Mouse (Mus musculus) activated CD4-positive, CD25-positive, alpha-beta regulatory T cell, adult 4 months (primary cell): ENCODE results near the gene Smg6. TPM values are rescaled to one million over a fixed set of nuclear protein-coding genes. Genes with fewer than 3 reads are reported as not detected.

Source experiments
- ATAC-seq: one replicate; pipeline ENCODE4 v1.8.0; 2017
- polyA plus RNA-seq, 2 experiments: library from polyadenylated mRNA; unstranded; fragments of 100-300 nt; shearing (Covaris generic); gene quantifications; one replicate each; pipeline ENCODE4 v1.2.1; 2017

Smg6 gene
- polyA plus RNA-seq, 2 experiments from 2014 or later = 15.3 to 15.5 TPM

GRCm38 (mm10) chr11:74929111-74929510, 3.5 kb downstream of the Smg6 start:
- ATAC-seq = no peak

GRCm38 (mm10) chr11:74930391-74930790, 4.8 kb downstream of the Smg6 start:
- no peak for ATAC-seq

GRCm38 (mm10) chr11:74946348-74946747, 20.7 kb downstream of the Smg6 start:
- no peak for ATAC-seq

- ATAC-seq = peak; percentile 34
Measured at GRCm38 (mm10) chr11:74954901-74955300, 29.3 kb downstream of the Smg6 start.

GRCm38 (mm10) chr11:74956006-74956405, 30.4 kb downstream of the Smg6 start:
- ATAC-seq = no peak

GRCm38 (mm10) chr11:74957600-74957999, 32.0 kb downstream of the Smg6 start:
- ATAC-seq = no peak

GRCm38 (mm10) chr11:74959501-74959900, 33.9 kb downstream of the Smg6 start:
- no peak for ATAC-seq

GRCm38 (mm10) chr11:74960031-74960551, 34.5 kb downstream of the Smg6 start:
- ATAC-seq = peak; percentile 73

- ATAC-seq = no peak
Measured at GRCm38 (mm10) chr11:74961953-74962352, 36.3 kb downstream of the Smg6 start.

- ATAC-seq = no peak
Measured at GRCm38 (mm10) chr11:74962846-74963407, 37.3 kb downstream of the Smg6 start.

- no peak for ATAC-seq
Measured at GRCm38 (mm10) chr11:74965516-74965915, 39.9 kb downstream of the Smg6 start.

- ATAC-seq = peak; percentile 61
Measured at GRCm38 (mm10) chr11:74973290-74974157, 47.9 kb downstream of the Smg6 start.

- no peak for ATAC-seq
Measured at GRCm38 (mm10) chr11:74974615-74975014, 49.0 kb downstream of the Smg6 start.

- no peak for ATAC-seq
Measured at GRCm38 (mm10) chr11:74976835-74977687, 51.4 kb downstream of the Smg6 start.

GRCm38 (mm10) chr11:74981464-74981863, 55.8 kb downstream of the Smg6 start:
- peak; percentile 77 for ATAC-seq

GRCm38 (mm10) chr11:74982241-74982640, 56.6 kb downstream of the Smg6 start:
- no peak for ATAC-seq

- ATAC-seq = no peak
Measured at GRCm38 (mm10) chr11:74988162-74988561, 62.5 kb downstream of the Smg6 start.

- no peak for ATAC-seq
Measured at GRCm38 (mm10) chr11:74989047-74989446, 63.4 kb downstream of the Smg6 start.

- no peak for ATAC-seq
Measured at GRCm38 (mm10) chr11:74990501-74990900, 64.9 kb downstream of the Smg6 start.

- ATAC-seq = no peak
Measured at GRCm38 (mm10) chr11:74991290-74991689, 65.7 kb downstream of the Smg6 start.

GRCm38 (mm10) chr11:74992427-74992987, 66.9 kb downstream of the Smg6 start:
- no peak for ATAC-seq

- no peak for ATAC-seq
Measured at GRCm38 (mm10) chr11:74994141-74994540, 68.5 kb downstream of the Smg6 start.

GRCm38 (mm10) chr11:74994856-74995255, 69.2 kb downstream of the Smg6 start:
- ATAC-seq = no peak
